Mouse (Mus musculus) erythroblast, embryonic 14.5 days (primary cell): ENCODE results near the gene Slc29a1.

ENCODE experiments used
- GATA1 ChIP-seq: IDR thresholded peaks from 2 replicates; pipeline ENCODE4 v1.6.1; 2012; ENCODE audit warnings: low read length, inconsistent platforms, mixed read lengths
- TAL1 ChIP-seq: IDR thresholded peaks from 3 replicates; pipeline ENCODE4 v1.6.1; 2012; ENCODE audit warnings: low read length, inconsistent platforms, mixed read lengths

GRCm38 (mm10) chr17:45595736-45596390, 3.5 kb downstream of the Slc29a1 start:
- no peak for TF ChIP-seq GATA1
- no peak for TF ChIP-seq TAL1
